Mouse (Mus musculus): Measurements from ENCODE around the gene Opa1. TPM values are rescaled to one million over a fixed set of nuclear protein-coding genes. Genes with fewer than 3 reads are reported as not detected.

Opa1 gene
- total RNA-seq, 2 experiments from 2014 or later = 104 to 108 TPM

DNA sequence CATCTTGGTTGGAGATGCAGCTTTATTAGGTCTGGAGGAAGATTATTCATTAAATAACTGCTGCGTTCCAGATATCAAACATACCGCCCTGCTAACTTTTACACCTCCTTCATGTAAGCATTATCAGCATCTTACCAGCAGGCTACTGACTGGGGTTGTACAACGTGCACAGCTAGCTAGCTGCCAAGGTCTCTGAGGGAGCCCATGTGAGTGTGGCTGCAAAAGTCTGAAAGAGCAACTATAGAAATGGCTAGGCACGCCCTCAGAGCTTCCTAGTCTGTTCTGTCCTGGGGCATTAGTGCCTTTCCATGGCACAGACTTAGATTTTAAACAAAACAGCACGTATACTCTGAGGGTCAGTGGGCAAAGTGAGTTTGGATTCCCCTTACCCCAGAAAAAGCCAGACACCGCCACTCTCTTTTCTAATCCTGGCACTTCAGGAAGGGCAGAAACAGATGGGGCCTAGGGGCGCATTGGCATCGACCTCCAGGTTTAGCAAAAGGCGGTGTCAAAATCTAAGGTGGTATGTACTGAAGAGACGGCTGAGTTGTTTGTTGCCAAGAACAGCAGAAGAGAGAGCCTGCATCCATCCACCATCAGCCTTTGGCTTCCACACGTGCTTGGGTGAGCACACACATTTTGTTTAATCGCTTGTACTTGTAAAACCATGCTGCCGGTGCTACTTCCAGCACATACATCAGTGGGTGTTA lies 80.1 kb downstream of the Opa1 start:
- Histone ChIP-seq H3K27ac (no peak overlapping the region), H3K4me3 (no peak overlapping the region)
- DNase-seq (ENCODE audit: low spot score in 2 of 2) = no peak
- TF ChIP-seq CTCF (conservative IDR thresholded peaks at IDR 0.05) = no peak

- Histone ChIP-seq H3K27ac (no peak overlapping the region), H3K4me3 (no peak overlapping the region)
- TF ChIP-seq CTCF (conservative IDR thresholded peaks at IDR 0.05) = no peak
- DNase-seq (ENCODE audit: low spot score in 2 of 2) = no peak
Measured at GRCm38 (mm10) chr16:29663042-29663758, 84.1 kb downstream of the Opa1 start.

DNA sequence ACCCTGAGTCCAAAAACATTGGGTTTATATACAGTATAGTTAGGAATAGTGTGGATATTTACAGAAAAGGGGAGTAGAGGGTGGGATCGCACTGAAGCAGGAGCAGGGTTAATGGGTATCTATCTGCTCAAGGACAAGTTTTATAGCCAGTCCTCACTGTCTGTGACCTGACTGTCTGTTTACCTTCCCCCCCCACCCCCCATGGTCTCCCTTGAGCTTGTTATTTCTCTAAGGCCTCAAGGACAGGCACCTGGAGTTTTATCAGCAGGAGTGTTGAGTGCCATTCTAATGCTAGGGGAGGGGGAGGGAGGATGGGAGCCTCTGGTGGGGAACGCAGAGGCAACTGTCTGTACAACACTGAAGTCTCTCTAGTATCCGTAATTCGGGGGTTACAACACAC lies 85.3 kb downstream of the Opa1 start:
- no peak for DNase-seq (ENCODE audit: low spot score in 2 of 2)
- H3K4me3 ChIP-seq = no peak overlapping the region
- no peak overlapping the region for H3K27ac ChIP-seq
- TF ChIP-seq CTCF (conservative IDR thresholded peaks at IDR 0.05) = no peak

GRCm38 (mm10) chr16:29666991-29667701 lies 88.0 kb downstream of the Opa1 start:
- TF ChIP-seq CTCF (conservative IDR thresholded peaks at IDR 0.05) = no peak
- no peak for DNase-seq (ENCODE audit: low spot score in 2 of 2)
- no peak overlapping the region for H3K4me3 ChIP-seq
- no peak overlapping the region for H3K27ac ChIP-seq

DNA sequence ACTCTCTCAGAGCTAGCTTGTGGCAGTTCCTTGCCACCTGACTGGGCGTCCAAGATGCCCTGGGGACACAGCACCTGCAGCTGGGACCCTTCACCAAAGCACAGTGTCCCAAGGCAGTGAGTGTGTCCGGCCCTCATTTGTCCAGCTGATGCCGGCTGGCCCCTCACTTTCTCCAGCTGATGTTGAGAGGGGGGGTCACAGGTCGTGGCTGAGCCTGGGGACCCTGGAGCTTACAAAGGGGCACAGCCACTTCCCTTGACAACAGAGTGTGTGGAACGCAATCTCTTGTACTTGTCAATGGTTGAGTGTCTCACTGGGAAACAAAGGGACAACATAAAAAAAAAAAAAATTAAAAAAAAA lies 88.5 kb downstream of the Opa1 start:
- Histone ChIP-seq H3K27ac (no peak overlapping the region), H3K4me3 (no peak overlapping the region)
- DNase-seq (ENCODE audit: low spot score in 2 of 2) = no peak
- no peak for TF ChIP-seq CTCF (conservative IDR thresholded peaks at IDR 0.05)

DNA sequence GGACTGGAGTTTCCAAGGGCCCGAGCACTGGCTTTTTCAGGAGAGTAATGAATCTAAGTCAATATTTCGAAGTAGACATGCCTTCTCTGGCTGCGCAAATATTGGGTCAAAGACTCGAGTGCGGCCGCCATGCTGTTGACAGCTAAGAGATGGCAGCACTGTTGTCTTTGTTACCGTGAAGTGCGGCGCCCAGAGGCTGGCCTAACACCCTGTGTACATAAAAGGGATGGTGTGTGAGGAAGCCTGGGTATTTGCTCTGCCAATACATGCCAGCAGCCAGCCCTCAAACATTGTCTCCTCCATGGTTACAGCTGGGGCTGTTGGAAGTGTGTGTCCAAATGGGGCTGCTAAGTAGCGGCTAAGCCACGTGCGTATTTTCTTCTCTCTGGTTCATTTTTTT lies 89.3 kb downstream of the Opa1 start:
- TF ChIP-seq CTCF (conservative IDR thresholded peaks at IDR 0.05) = no peak
- Histone ChIP-seq H3K27ac (no peak overlapping the region), H3K4me3 (no peak overlapping the region)
- no peak for DNase-seq (ENCODE audit: low spot score in 2 of 2)

DNA sequence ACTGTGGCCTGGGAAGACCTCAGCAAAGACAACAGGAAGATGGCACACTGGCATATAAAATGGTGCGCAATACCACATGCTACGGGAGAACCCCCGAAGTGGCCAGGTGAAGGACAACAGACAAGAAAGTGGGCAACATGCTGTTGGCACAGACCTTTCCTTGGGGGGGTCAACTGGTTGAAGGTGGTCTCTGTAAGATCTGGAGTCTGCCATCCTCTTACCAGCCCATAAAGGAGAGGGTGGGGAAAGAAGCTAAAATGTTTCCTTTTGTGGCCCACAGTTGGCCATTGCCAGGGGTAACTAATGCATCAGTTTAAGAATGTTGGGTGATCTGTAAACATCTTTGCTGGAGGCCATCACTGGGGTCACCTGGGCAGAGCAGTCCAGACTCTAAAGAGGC lies 91.7 kb downstream of the Opa1 start:
- H3K4me3 ChIP-seq = no peak overlapping the region
- no peak for DNase-seq (ENCODE audit: low spot score in 2 of 2)
- no peak for TF ChIP-seq CTCF (conservative IDR thresholded peaks at IDR 0.05)
- H3K27ac ChIP-seq = no peak overlapping the region

- no peak for TF ChIP-seq CTCF (conservative IDR thresholded peaks at IDR 0.05)
- Histone ChIP-seq H3K27ac (no peak overlapping the region), H3K4me3 (no peak overlapping the region)
- DNase-seq (ENCODE audit: low spot score in 2 of 2) = no peak
Measured at GRCm38 (mm10) chr16:29673230-29673629, 94.1 kb downstream of the Opa1 start.

DNA sequence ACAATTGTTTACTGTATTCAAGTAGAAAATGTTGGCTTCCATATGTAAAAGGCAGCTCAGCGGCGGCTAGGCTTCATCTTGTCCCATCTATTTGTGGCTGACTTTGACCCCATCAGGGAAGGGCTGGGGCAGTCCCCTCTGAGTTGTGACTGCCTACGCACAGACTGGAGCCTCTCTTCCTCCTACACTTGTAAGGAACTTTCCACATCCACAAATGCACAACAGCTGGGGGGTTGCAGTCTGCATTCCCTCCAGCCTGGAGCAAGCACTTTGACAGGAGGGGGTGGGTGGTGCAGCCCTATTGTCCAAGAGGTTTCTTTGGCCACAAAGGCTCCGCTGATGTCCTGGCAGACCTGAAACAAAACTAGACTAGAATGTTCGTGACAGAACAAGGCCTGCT lies 100.5 kb downstream of the Opa1 start:
- H3K4me3 ChIP-seq = no peak overlapping the region
- no peak overlapping the region for H3K27ac ChIP-seq
- no peak for TF ChIP-seq CTCF (conservative IDR thresholded peaks at IDR 0.05)
- DNase-seq (ENCODE audit: low spot score in 2 of 2) = no peak

DNA sequence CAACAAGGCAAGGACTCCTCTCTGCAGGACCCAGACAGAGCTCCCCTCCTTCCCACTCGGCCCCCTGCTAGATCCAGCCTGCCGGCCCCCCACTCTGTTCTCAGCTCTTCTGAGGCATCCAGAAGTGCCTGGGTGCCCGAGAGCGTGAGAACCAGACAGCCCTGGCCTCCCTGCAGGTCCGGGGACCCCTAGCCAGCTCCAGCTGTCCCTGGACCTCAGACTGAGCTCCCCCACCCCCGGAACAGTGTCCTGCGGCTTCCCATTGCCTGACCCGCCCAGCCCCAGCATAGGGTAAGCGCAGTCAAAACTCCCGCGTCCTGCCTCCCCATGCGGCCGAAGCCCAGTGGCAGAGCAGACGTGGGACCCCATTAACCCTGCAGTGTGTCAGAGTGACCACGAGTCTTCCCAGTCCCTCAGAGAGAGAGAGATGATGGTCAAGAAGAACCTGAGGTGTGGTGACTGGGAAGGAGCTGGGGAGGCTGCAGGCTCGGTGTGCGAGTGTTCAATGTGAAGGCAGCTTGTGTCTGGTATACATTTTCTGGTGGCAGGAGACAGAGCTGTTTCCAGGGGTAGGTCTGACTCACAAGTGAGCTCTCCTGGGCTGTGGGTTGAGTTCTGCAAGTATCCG lies 101.5 kb downstream of the Opa1 start:
- Histone ChIP-seq H3K4me3 (no peak overlapping the region), H3K27ac (no peak overlapping the region)
- TF ChIP-seq CTCF (conservative IDR thresholded peaks at IDR 0.05) = no peak
- DNase-seq (ENCODE audit: low spot score in 2 of 2) = no peak

DNA sequence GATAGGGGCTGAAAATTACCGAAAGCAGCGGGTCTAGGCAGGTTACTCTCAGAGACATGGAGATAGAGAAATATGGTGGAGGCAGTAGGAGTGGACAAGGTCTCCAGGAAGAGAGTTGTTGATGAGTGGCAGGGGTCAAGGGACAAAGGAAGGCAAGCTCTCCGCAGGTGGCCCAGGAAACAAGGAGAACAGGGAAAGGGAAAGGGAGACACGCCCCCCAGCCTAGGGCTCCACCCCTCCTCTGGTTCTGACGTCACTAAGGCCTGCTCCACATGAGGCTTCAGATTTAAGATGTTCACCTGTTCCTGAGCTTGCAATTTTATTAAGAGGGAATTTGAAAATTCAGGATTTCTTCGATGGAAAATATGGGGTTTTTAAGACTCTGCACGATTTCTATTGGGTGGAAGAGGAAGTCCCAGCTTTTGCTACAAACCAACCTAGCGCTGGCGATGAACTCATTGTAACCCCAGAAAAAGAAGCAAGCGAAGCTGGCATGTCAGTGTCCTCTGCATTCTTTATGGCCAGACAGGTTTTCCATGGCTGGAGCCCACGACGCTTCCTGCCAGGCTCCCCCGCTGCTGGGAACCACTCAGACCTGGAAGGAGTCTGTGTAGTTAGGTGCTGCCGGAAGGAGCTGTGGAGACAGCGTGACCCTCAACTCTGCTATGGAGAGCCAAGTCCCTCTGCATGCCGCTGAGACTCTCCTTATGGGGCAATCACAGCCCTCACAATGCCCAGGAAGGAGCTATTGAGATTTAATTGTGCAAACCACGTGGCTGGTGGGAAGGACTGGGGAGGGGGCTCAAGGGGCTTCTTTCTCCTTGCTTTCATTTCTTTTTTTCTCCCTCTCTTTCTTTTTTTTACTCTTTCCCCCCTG lies 103.7 kb downstream of the Opa1 start:
- Histone ChIP-seq H3K4me3 (no peak overlapping the region), H3K27ac (no peak overlapping the region)
- no peak for DNase-seq (ENCODE audit: low spot score in 2 of 2)
- no peak for TF ChIP-seq CTCF (conservative IDR thresholded peaks at IDR 0.05)

DNA sequence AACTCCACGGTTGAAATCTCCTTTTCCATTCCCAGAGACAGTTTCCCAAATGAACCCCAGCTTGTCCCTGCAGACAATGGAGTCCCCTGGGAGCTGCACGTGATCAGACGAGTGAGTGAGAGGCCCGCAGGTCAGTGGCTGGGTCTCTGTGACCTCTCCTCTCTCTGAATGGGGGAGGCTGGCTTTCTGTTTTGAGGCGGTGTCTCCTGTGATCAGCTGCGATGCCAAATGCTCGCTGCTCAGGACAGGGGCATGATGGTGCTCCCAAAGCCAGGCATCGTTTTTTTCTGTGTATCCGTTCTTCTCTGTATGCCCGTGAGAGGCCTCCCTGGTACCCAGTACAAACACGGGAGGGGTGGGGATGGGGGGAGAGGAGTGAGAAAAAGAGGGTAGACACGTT lies 104.4 kb downstream of the Opa1 start:
- H3K4me3 ChIP-seq = no peak overlapping the region; the same call in 1 of the 2 replicates
- H3K27ac ChIP-seq = no peak overlapping the region
- no peak for DNase-seq (ENCODE audit: low spot score in 2 of 2)
- no peak for TF ChIP-seq CTCF (conservative IDR thresholded peaks at IDR 0.05)

All from layer of hippocampus, adult 2 months (tissue).